Mouse (Mus musculus) brain, embryonic 14.5 days (tissue): Measurements from ENCODE around the gene Mecr.

Experiments
- CTCF ChIP-seq: fragments of 200-500 bp; IDR thresholded peaks from 2 replicates; pipeline ENCODE4 v1.5.1; 2012; ENCODE audit warnings: inconsistent platforms, mild to moderate bottlenecking, moderate library complexity, borderline replicate concordance; ENCODE audit not compliant: insufficient read depth, insufficient read length; ENCODE audit errors: extremely low read depth
- POLR2A ChIP-seq: fragments of 200-500 bp; IDR thresholded peaks from 2 replicates; pipeline ENCODE4 v1.6.1; 2012; ENCODE audit warnings: mild to moderate bottlenecking, inconsistent platforms, borderline replicate concordance; ENCODE audit not compliant: poor library complexity, insufficient read depth, insufficient read length, severe bottlenecking; ENCODE audit errors: extremely low read depth

DNA sequence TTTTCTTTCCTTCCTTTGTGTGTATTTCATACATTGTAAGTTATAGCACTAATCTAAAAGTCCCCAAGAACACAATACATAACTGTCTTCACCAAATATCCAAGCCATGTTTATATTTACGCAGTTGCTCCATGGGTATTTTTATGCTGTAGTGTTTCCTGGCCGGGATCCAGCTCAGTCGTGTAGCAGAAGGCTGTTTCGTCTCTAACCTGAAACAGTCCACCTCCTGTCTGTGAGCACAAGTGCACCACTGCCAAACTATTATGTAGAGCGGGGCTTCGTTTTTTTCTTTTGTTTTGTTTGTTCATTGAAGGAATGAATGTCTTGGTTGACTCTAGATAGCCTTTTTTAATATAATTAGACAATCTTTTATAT is 55.9 kb downstream of the Mecr start:
- TF ChIP-seq POLR2A (no peak), CTCF (no peak)
